Mouse (Mus musculus) liver, embryonic 13.5 days (tissue): Measurements from ENCODE around the gene Ptchd4. TPM values are rescaled to one million over a fixed set of nuclear protein-coding genes. Genes with fewer than 3 reads are reported as not detected.

Source experiments
- ATAC-seq: fragments of 200-750 bp; cut with Nextera tagmentation; 2 replicates; pipeline ENCODE4 v1.8.0; 2017; ENCODE audit warnings: low read depth, mild to moderate bottlenecking, moderate number of reproducible peaks, moderate library complexity
- DNase-seq: peaks from one replicate; pipeline ENCODE4 v3.0.0; 2022
- H3K27ac ChIP-seq: fragments of 300-500 bp; sonication (generic); 2 replicates; pipeline ENCODE4 v1.5.1; 2015; ENCODE audit warnings: moderate library complexity, mild to moderate bottlenecking, inconsistent platforms
- H3K27me3 ChIP-seq: fragments of 300-500 bp; sonication (generic); 2 replicates; pipeline ENCODE4 v1.6.1; 2015; ENCODE audit warnings: mild to moderate bottlenecking, inconsistent platforms
- H3K36me3 ChIP-seq: fragments of 300-500 bp; sonication (generic); 2 replicates; pipeline ENCODE4 v1.6.1; 2015; ENCODE audit warnings: mild to moderate bottlenecking, inconsistent platforms
- H3K4me1 ChIP-seq: fragments of 300-500 bp; sonication (generic); replicated peaks from 2 replicates; pipeline ENCODE4 v1.6.1; 2015; ENCODE audit warnings: inconsistent platforms
- H3K4me2 ChIP-seq: fragments of 300-500 bp; sonication (generic); 2 replicates; pipeline ENCODE4 v1.6.1; 2015; ENCODE audit warnings: inconsistent platforms, mild to moderate bottlenecking, moderate library complexity
- H3K4me3 ChIP-seq: fragments of 300-500 bp; sonication (generic); replicated peaks from 2 replicates; pipeline ENCODE4 v1.5.1; 2015; ENCODE audit warnings: mild to moderate bottlenecking, inconsistent platforms
- H3K9ac ChIP-seq: fragments of 300-500 bp; sonication (generic); 2 replicates; pipeline ENCODE4 v1.6.1; 2015; ENCODE audit warnings: mild to moderate bottlenecking, inconsistent platforms
- H3K9me3 ChIP-seq: fragments of 300-500 bp; sonication (generic); replicated peaks from 2 replicates; pipeline ENCODE4 v1.6.1; 2016; ENCODE audit warnings: inconsistent platforms
- WGBS: fragments of 180-500 bp; shearing (Covaris S2); methylation state at CpG from one replicate; pipeline ENCODE4 v1.1.7; 2015; ENCODE audit not compliant: insufficient replicate concordance; 5-methylcytosine and 5-hydroxymethylcytosine counted together
- polyA plus RNA-seq: library from polyadenylated mRNA; unstranded; fragments of >200 nt; fragmentation: Nextera tagmentation; extraction: Ambion mirVana; gene quantifications from 2 replicates; pipeline ENCODE4 v1.2.1, GENCODE M21; 2015

Gene Ptchd4
- polyA plus RNA-seq, 1 experiment from 2014 or later = not detected

DNA sequence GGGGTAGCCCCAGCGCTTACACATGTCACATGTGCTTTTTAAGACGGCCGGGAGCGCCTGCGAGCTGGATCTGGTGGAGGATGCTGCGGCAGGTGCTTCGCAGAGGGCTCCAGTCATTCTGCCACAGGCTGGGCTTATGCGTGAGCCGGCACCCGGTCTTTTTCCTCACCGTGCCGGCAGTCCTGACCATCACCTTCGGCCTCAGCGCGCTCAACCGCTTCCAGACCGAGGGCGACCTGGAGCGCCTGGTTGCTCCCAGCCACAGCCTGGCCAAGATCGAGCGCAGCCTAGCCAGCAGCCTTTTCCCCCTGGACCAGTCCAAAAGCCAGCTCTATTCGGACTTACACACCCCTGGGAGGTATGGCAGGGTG lies 850 bp downstream of the Ptchd4 start:
- 3% methylated on average over 22 of the region's 22 CpGs for WGBS
- no peaks in the 10 kb centered on the region for H3K4me1 ChIP-seq
- no peak for ATAC-seq
- no peak overlapping the region for H3K27ac ChIP-seq
- DNase-seq = no peak
- peaks cover 20% of the 10 kb centered on the region for H3K27me3 ChIP-seq
- H3K4me2 ChIP-seq = peak overlapping the region; percentile 48
- H3K36me3 ChIP-seq = no peaks in the 10 kb centered on the region
- H3K9me3 ChIP-seq = no peaks in the 10 kb centered on the region
- H3K9ac ChIP-seq = no peak overlapping the region
- peak overlapping the region; percentile 37; the same call in 1 of the 2 replicates for H3K4me3 ChIP-seq

DNA sequence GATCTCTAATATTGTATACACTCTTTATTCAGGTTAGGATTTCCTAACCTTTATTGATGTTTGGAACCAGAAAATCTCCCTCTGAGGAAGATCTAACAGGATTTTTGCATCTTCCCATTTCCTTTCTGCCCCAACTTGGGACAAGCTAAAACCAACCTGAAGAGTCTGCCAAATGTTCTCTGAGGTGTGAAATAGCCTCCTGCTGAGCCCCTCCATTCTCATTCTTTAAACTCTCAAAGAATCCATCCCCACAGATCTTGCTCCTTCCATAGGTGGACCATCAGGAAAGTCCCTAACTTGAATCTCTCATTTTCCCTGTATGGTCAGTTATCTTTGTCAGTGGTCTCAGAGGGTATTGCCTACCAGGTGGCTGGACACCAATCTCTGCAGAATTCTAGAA lies 20.0 kb downstream of the Ptchd4 start:
- Histone ChIP-seq H3K9me3 (no peaks in the 10 kb centered on the region), H3K27me3 (no peaks in the 10 kb centered on the region), H3K4me3 (no peak overlapping the region), H3K9ac (no peak overlapping the region), H3K4me1 (no peaks in the 10 kb centered on the region), H3K27ac (no peak overlapping the region), H3K4me2 (no peak overlapping the region), H3K36me3 (no peaks in the 10 kb centered on the region)
- no peak for ATAC-seq
- no peak for DNase-seq

DNA sequence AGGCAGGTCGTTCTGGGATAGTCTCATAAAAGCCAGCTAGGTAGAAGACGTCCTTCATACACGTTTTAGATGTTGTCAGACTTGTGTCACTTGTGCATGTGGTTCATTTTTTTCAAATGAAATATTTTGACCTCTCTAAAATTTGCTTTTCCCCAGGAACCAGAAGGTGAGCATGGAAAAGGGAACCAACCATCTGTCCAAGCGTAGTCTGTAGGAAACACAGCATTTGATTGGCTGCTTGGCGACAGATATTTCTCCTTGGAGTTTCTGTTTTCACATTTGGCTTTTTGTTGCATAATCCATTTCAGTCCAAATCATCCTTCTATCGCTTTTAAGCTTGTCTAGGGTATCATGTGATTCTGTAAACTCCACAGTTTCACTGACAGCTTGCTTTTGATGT lies 20.8 kb downstream of the Ptchd4 start:
- Histone ChIP-seq H3K4me1 (no peaks in the 10 kb centered on the region), H3K9me3 (no peaks in the 10 kb centered on the region), H3K27ac (no peak overlapping the region), H3K27me3 (no peaks in the 10 kb centered on the region), H3K4me2 (no peak overlapping the region), H3K4me3 (no peak overlapping the region), H3K36me3 (no peaks in the 10 kb centered on the region), H3K9ac (no peak overlapping the region)
- DNase-seq = no peak
- no peak for ATAC-seq
- 54% methylated on average over 6 of the region's 6 CpGs for WGBS

DNA sequence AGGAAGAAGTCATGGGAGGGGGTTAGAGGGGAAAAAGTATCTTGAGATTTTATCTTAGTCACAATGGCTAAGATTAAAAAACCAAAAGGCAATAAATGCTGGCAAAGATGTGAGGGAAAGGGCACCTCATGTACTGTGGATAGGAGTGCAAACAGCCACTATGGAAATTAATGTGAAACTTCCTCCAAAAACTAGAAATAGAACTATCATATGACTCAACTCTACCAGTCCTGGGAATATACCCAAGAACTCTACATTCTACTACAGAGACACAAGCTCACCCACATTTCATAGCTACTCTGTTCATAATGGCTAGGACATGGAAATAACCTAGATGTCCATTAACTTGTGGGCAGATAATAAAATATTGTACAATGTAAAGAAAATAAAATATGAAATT lies 30.3 kb downstream of the Ptchd4 start:
- Histone ChIP-seq H3K27me3 (no peaks in the 10 kb centered on the region), H3K27ac (no peak overlapping the region), H3K36me3 (no peaks in the 10 kb centered on the region), H3K9me3 (no peaks in the 10 kb centered on the region), H3K4me1 (no peaks in the 10 kb centered on the region), H3K4me2 (no peak overlapping the region), H3K4me3 (no peak overlapping the region), H3K9ac (no peak overlapping the region)
- ATAC-seq = no peak
- DNase-seq = no peak

DNA sequence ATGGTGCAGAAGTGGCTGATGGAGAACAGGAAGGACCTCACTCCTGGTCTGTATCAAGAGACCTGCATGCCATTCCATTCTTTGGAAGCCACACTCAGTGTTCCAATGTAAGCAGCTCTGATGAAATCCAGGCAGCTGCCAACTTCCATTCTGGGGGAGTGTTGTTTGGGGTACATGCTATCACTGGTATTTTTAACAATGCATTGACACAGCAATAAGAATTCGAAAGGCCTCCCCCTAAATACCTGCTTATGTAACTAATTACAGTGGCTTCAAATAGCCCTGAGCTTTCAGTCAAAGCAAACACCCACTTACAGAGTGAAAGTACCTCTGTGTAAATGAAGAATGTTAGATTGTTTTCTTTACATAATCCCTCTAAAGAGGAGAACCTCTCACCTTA lies 42.7 kb downstream of the Ptchd4 start:
- no peak for DNase-seq
- Histone ChIP-seq H3K4me3 (no peak overlapping the region), H3K36me3 (no peaks in the 10 kb centered on the region), H3K9me3 (no peaks in the 10 kb centered on the region), H3K4me1 (no peaks in the 10 kb centered on the region), H3K27me3 (no peaks in the 10 kb centered on the region), H3K9ac (no peak overlapping the region), H3K4me2 (no peak overlapping the region), H3K27ac (no peak overlapping the region)
- no peak for ATAC-seq
- 20% methylated on average over 1 of the region's 1 CpGs for WGBS

DNA sequence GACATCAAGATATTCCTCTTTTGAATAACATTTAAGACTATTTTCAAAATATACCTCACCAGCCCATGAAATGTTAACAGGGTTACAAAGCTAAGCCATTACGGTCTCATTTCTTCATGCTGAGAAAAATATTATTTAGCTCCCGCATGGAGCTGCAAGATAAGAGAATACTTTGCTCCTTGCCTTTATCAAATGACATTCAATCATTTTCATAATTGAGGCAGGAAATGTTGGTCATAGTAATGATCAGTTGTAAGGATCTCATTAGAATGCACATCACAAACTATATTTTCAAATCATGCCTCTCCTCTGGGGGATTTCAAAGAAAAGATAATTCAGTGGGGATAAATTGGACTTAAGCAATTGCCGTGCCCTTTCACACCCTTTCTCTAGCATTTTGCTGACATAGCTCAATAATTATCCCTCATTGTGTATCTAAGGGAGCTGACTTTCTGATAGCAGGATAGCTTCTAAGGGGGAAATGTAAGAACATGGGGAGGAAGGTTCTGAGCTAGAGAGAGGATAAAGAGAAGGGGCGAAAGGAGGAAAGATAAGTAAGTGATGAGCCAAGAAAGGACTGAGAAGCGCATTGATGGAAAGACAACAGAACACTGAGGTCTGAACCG lies 47.5 kb downstream of the Ptchd4 start:
- DNase-seq (no peak), ATAC-seq (no peak)
- H3K27me3 ChIP-seq = no peaks in the 10 kb centered on the region
- no peaks in the 10 kb centered on the region for H3K4me1 ChIP-seq
- WGBS = 67% methylated on average over 6 of the region's 6 CpGs
- H3K4me2 ChIP-seq = no peak overlapping the region
- no peaks in the 10 kb centered on the region for H3K9me3 ChIP-seq
- no peak overlapping the region for H3K9ac ChIP-seq
- H3K4me3 ChIP-seq = no peak overlapping the region
- no peaks in the 10 kb centered on the region for H3K36me3 ChIP-seq
- no peak overlapping the region for H3K27ac ChIP-seq

DNA sequence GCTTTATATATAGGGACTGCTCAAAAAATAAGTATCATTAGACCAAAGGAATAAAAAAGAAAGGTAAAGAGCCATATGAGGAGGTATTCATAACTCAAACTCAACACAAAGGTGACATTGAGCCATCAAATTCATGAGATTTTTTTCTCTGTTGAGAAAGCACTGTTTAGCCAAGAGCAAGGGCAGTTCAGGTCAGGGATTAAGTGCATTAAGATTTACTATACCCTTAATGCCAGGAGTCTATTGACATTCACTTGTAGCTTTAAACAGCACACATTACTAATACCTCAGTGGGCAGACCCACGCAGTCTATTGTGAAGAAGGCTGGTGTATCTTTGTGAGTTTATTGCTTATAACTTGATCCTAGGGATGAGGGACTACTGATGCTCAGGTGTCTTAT lies 49.0 kb downstream of the Ptchd4 start:
- H3K27ac ChIP-seq = no peak overlapping the region
- H3K4me2 ChIP-seq = no peak overlapping the region
- no peak for ATAC-seq
- H3K4me1 ChIP-seq = no peaks in the 10 kb centered on the region
- no peaks in the 10 kb centered on the region for H3K27me3 ChIP-seq
- WGBS = 43% methylated on average over 1 of the region's 1 CpGs
- H3K4me3 ChIP-seq = no peak overlapping the region
- H3K36me3 ChIP-seq = no peaks in the 10 kb centered on the region
- no peak for DNase-seq
- H3K9ac ChIP-seq = no peak overlapping the region
- H3K9me3 ChIP-seq = no peaks in the 10 kb centered on the region

DNA sequence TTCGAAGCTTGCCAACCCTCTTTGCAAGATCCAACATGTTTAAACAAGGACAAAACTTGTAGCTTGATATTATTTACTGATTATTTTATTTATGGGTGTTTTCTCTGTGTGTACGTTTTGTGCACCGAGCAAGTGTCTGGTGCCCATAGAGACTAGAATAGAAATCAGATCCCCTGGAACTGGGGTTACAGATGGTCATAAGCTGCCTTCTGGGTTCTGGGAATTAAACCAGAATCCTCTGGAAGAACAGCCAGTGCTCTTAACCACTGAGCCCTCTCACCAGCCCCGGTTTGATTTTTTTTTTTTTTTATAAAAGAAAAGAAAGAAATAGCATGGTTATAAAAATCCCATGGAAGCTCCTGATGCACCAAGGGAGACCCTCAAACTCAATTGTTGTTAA lies 59.1 kb downstream of the Ptchd4 start:
- Histone ChIP-seq H3K27me3 (no peaks in the 10 kb centered on the region), H3K9ac (no peak overlapping the region), H3K4me2 (no peak overlapping the region), H3K36me3 (no peaks in the 10 kb centered on the region), H3K4me1 (no peaks in the 10 kb centered on the region), H3K9me3 (no peaks in the 10 kb centered on the region), H3K4me3 (no peak overlapping the region), H3K27ac (no peak overlapping the region)
- WGBS = 68% methylated on average over 4 of the region's 4 CpGs
- DNase-seq (no peak), ATAC-seq (no peak)

DNA sequence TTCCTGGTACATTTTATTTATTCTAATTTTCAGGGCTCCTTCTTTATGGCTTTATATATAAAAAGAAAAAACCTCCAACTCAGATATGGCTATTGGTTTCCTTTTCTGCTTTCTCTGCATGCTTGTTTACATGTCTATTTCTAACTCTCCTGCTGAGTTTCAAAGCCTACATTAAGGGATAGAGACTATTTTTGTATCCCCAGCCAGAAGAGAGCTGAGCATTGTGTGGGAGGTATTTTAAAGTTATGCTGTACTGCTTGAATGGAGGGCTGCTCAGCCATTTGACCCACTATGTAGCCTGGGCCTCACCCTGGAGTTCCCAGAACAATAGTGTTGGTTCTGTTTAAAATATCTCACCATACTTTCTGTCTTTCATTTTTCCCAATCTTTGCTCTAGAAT lies 77.3 kb downstream of the Ptchd4 start:
- Histone ChIP-seq H3K27ac (no peak overlapping the region), H3K36me3 (no peaks in the 10 kb centered on the region), H3K9me3 (peaks cover 6% of the 10 kb centered on the region; the same call in 1 of the 2 replicates), H3K4me2 (no peak overlapping the region), H3K4me3 (no peak overlapping the region), H3K4me1 (no peaks in the 10 kb centered on the region), H3K9ac (no peak overlapping the region), H3K27me3 (no peaks in the 10 kb centered on the region)
- DNase-seq (no peak), ATAC-seq (no peak)

DNA sequence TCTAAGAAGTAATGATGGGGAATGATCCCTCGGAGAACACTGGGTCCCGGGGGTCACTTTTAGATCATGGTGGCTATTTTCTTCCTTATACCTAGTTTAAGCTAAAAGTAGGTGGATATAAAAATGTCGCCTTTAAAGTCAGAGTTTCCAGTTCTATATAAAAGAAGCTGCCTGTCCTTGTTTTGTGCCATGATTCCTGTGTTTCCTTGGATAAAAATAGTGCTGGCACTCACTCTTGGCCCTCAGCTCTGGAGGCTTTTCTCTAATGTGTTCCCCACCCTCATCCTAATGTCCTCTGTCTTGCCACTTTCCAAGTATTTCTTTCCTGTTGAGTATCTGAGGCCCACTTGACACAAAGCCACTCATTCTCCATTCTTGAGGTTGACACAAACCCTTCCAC lies 79.6 kb downstream of the Ptchd4 start:
- no peak overlapping the region for H3K27ac ChIP-seq
- no peaks in the 10 kb centered on the region for H3K27me3 ChIP-seq
- H3K9ac ChIP-seq = no peak overlapping the region
- H3K36me3 ChIP-seq = no peaks in the 10 kb centered on the region
- 57% methylated on average over 3 of the region's 3 CpGs for WGBS
- ATAC-seq (no peak), DNase-seq (no peak)
- no peak overlapping the region for H3K4me2 ChIP-seq
- no peaks in the 10 kb centered on the region for H3K4me1 ChIP-seq
- no peak overlapping the region for H3K4me3 ChIP-seq
- H3K9me3 ChIP-seq = peaks cover 6% of the 10 kb centered on the region; the same call in 1 of the 2 replicates

DNA sequence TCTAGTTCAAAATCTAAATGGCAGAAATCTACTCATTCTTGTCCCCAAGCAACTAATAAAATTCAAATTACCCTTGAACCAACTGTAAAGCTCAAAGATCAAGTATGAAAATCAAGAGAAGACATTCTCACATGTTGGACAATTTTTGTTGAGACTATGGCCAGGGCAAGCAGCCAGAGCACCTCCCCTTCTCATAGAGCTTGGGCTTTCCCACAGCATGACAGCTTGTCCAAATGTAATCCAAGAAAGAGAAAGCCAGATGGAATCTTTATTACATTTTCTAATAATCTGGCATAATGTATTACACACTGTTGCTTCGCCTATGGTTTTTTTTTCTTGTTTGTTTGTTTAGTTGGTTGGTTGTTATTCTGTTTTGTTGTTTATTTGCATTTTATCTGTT lies 102.7 kb downstream of the Ptchd4 start:
- Histone ChIP-seq H3K4me3 (no peak overlapping the region), H3K4me1 (no peaks in the 10 kb centered on the region), H3K27me3 (no peaks in the 10 kb centered on the region), H3K9me3 (no peaks in the 10 kb centered on the region), H3K27ac (no peak overlapping the region), H3K4me2 (no peak overlapping the region), H3K9ac (no peak overlapping the region), H3K36me3 (no peaks in the 10 kb centered on the region)
- WGBS = 47% methylated on average over 1 of the region's 1 CpGs
- DNase-seq (no peak), ATAC-seq (no peak)

DNA sequence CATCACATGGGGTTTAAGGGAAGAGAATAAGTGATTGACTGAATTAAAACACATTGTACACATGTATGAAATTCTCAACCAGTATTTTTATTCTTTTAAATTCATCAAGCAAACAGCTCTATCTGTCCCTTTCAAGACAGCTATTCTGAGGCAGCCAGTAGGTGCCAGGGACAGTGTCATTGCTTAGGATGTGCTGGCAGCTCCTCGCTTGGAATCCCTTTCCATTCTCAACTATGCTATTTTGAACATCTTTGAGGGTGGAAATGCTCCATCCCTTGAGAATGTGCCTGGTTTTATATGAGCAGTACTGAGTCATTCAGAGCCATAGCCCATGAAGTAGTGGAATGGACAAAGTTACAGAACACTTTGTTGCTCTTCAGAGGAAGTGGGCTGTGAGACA lies 112.2 kb downstream of the Ptchd4 start:
- Histone ChIP-seq H3K36me3 (no peaks in the 10 kb centered on the region), H3K27me3 (no peaks in the 10 kb centered on the region), H3K4me1 (no peaks in the 10 kb centered on the region), H3K9ac (no peak overlapping the region), H3K4me3 (no peak overlapping the region), H3K27ac (no peak overlapping the region), H3K9me3 (no peaks in the 10 kb centered on the region), H3K4me2 (no peak overlapping the region)
- no peak for DNase-seq
- WGBS = 39% methylated on average over 1 of the region's 1 CpGs
- no peak for ATAC-seq

DNA sequence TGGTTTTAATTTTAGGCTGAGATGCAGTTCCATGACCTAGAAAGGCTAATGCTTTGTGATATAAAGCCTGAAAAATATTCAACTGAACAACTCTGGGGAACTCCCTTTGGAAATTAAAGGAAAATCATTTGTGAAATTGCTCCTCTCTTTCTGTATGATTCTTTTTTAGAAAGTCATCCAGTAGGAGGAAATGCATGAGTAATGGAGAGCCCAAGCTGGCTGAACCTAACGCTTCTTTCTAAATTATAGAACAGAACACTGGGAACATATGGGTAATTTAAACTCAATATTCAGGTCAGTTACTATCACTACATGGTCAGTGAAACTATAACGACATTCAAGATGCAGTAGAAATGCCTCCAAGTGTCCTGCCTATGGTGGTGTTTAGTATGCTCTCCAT lies 114.6 kb downstream of the Ptchd4 start:
- ATAC-seq = no peak
- Histone ChIP-seq H3K27ac (no peak overlapping the region), H3K27me3 (no peaks in the 10 kb centered on the region), H3K9ac (no peak overlapping the region), H3K4me3 (no peak overlapping the region), H3K9me3 (no peaks in the 10 kb centered on the region), H3K4me1 (no peaks in the 10 kb centered on the region), H3K4me2 (no peak overlapping the region), H3K36me3 (no peaks in the 10 kb centered on the region)
- 67% methylated on average over 2 of the region's 2 CpGs for WGBS
- no peak for DNase-seq
